Mouse (Mus musculus) hindlimb bud, embryonic 11.5 days (tissue): ENCODE measurements around the gene Unc93a.
"Not testable (repeated sequence)": the region's sequence is repeated elsewhere in the genome, so short reads cannot be mapped to it uniquely, and the experiment has no call there.

Source experiments
- DNase-seq: peaks from one replicate; pipeline ENCODE4 v3.0.0-alpha.2; 2012; ENCODE audit warnings: low read depth, low spot score; ENCODE audit errors: extremely low spot score

Unc93a gene

DNA sequence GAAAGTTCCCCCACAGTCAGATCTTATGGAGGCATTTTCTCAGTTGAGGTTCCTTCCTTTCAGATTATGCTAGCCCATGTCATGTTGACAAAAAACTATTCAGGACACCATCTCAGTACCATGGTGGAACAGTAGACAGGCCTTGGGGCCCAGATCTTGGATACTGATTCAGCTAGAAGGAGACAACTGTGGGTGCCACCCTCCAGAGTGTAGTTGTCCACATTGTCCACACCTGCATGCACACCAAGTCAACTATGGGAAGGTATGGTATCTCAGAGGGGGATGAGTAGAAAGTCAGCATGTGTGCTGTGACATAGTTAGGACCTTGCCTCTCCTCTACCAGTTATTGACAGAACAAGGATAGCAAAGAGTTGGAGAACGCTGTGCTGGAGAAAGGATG, 40.1 kb downstream of the Unc93a start:
- not testable (repeated sequence) for DNase-seq

DNA sequence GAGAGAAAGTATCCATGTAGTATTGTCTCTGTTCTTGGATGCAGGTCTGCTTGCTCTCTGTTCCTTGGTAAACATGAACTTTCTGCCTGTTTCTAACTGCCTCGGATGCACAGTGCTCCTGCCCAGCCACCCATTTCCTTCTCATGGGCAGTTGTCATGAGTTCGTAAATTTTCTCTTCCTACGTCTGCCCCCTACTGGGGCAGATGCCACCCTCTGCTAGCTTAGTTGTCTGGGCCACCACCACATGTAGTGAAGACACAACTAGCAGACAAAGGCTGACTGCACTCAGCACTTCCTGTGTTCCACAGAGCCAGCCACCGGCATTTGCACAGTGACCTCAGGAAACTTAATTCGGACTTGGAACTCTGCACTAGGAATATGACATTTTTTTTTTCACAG, 62.4 kb downstream of the Unc93a start:
- DNase-seq = not testable (repeated sequence)

DNA sequence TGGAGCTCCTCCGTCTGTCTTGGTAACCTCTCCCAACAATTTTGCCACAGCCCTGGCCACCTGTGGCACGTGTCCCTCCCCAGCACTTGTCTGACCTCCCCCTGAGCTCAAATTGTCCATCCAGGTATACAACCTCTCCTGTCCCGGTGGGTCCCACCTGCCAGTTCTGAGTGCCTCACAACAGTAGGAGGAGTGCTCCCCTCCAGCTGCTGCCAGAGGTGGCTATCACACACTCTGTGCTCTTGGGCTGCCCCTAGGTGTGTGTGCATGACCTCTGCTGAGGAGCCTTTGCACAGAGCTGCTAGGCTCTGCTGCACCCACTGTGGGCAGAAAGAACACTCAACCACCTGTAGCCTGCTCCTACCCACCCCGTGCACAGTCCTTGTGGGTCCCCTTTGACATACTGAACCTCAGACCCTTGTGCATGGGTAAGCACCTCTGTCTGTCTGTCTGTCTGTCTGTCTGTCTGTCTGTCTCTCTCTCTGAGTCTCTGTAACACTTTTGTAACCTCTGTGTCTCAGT, 63.7 kb downstream of the Unc93a start:
- not testable (repeated sequence) for DNase-seq

DNA sequence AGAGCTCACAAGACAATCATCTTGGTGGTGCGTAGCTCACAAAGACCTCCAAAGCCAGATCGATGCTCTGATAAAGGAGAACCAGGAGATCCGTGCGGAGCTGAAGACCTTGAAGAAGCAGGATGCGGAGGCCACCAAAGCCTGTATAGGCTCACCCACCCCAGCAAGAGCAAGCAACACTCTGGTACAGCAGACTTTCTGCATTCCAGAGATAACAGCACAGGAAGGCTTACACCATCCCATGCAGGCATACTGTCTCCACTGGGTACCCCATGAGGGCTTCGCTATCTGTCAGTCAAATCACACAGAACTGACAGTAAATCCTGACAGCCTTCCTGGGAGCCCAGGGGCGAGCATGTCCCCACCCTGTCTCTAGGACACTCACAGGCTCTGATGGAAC, 68.7 kb downstream of the Unc93a start:
- not testable (repeated sequence) for DNase-seq

DNA sequence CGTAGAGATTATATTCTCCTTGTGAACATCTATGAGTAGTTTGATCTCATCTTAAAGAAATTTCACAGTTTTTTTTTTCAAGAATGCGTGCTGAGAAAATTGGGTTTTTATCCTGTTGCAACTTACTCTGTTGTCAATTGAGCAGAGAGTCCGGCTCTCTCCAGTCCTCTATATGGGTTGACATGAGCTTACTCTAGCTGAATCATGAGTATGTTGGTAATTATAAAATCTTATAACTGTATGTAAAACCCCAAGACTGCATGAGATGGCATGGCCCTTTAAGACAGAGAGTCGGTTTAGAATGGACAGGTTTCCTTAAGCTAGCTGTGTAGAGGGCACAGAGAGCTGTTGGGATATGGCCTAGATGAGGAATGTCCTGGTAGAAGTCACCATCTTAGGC, 70.8 kb downstream of the Unc93a start, which contains the start of gene Tcp10b:
Gene Tcp10b (plus strand): TSS at position 301 of the 400 bp plus-strand sequence.
- DNase-seq = not testable (repeated sequence)
